Mouse (Mus musculus) hindbrain, postnatal 0 days (tissue): ENCODE data around the gene AF366264. TPM values are rescaled to one million over a fixed set of nuclear protein-coding genes. Genes with fewer than 3 reads are reported as not detected.

Experiments
- ATAC-seq: fragments of 200-750 bp; cut with Nextera tagmentation; 2 replicates; pipeline ENCODE4 v1.8.0; 2017; ENCODE audit warnings: mild to moderate bottlenecking, moderate TSS enrichment, moderate library complexity
- DNase-seq: peaks from one replicate; pipeline ENCODE4 v3.0.0-alpha.2; 2015; ENCODE audit warnings: low spot score
- H3K27ac ChIP-seq: fragments of 300-500 bp; sonication (generic); 2 replicates; pipeline ENCODE4 v1.5.1; 2014; ENCODE audit warnings: mild to moderate bottlenecking
- H3K27me3 ChIP-seq: fragments of 300-500 bp; sonication (generic); 2 replicates; pipeline ENCODE4 v1.6.1; 2014; ENCODE audit warnings: low read length, mixed read lengths; ENCODE audit not compliant: insufficient read depth
- H3K36me3 ChIP-seq: fragments of 300-500 bp; sonication (generic); 2 replicates; pipeline ENCODE4 v1.6.1; 2014; ENCODE audit warnings: low read length, mixed read lengths; ENCODE audit not compliant: insufficient read depth
- H3K4me1 ChIP-seq: fragments of 300-500 bp; sonication (generic); 2 replicates; pipeline ENCODE4 v1.6.1; 2014; ENCODE audit warnings: antibody characterized with exemption, low read length, mixed read lengths; ENCODE audit not compliant: insufficient read depth
- H3K4me2 ChIP-seq: fragments of 300-500 bp; sonication (generic); 2 replicates; pipeline ENCODE4 v1.6.1; 2014; ENCODE audit warnings: low read depth, mild to moderate bottlenecking, low read length, moderate library complexity, mixed read lengths
- H3K4me3 ChIP-seq: fragments of 300-500 bp; sonication (generic); 2 replicates; pipeline ENCODE4 v1.5.1; 2014; ENCODE audit warnings: low read length
- H3K9ac ChIP-seq: fragments of 300-500 bp; sonication (generic); replicated peaks from 2 replicates; pipeline ENCODE4 v1.6.1; 2014; ENCODE audit warnings: mild to moderate bottlenecking, low read length, moderate library complexity, mixed read lengths
- H3K9me3 ChIP-seq: fragments of 300-500 bp; sonication (generic); 2 replicates; pipeline ENCODE4 v1.6.1; 2016; ENCODE audit warnings: low read length, mixed read lengths
- CTCF ChIP-seq: IDR thresholded peaks from 2 replicates; pipeline ENCODE4 v1.5.1; 2016; ENCODE audit warnings: antibody characterized with exemption, control low read depth, low read depth
- WGBS: fragments of 180-500 bp; shearing (Covaris S2); extraction: QIAGEN DNeasy Blood & Tissue Kit; methylation state at CpG from one replicate; pipeline ENCODE4 v1.1.7; 2014; 5-methylcytosine and 5-hydroxymethylcytosine counted together
- polyA plus RNA-seq: library from polyadenylated mRNA; unstranded; fragments of >200 nt; fragmentation: Nextera tagmentation; extraction: Ambion mirVana; gene quantifications from 2 replicates; pipeline ENCODE4 v1.2.1, GENCODE M21; 2015
- total RNA-seq: library from RNA; depleted of rRNA; stranded (reverse); fragments of >200 nt; gene quantifications from 2 replicates; pipeline ENCODE4 v1.2.3, GENCODE M21; 2014; rRNA removed

AF366264 gene
- total and polyA plus RNA-seq, 2 experiments from 2014 or later = not detected

DNA sequence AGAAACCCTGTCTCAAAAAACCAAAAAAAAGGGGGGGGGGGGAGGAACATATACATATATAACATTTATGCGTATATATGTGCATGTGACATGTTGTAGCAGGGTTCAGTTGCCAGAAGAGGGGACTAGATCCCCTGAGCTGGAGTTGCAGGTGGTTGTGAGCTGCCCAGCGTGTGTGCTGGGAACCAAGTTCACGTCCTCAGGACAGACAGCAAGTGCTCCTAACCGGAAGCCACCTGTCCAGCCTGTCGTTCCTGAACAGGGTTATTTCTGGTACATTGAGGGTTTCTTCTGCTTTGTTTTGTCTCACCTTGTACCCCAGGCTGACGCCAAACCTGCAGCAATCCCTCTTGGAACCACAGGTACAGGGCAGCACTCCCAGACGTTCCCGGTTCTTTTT, 48.6 kb downstream of the AF366264 start:
- Histone ChIP-seq H3K4me2 (no peak overlapping the region), H3K9me3 (no peaks in the 10 kb centered on the region), H3K27me3 (no peaks in the 10 kb centered on the region), H3K4me1 (peaks cover 3% of the 10 kb centered on the region; the same call in 1 of the 2 replicates), H3K36me3 (peaks cover 20% of the 10 kb centered on the region), H3K27ac (no peak overlapping the region), H3K9ac (no peak overlapping the region), H3K4me3 (no peak overlapping the region)
- no peak for TF ChIP-seq CTCF
- DNase-seq (no peak), ATAC-seq (no peak)
- 92% methylated on average over 8 of the region's 8 CpGs for WGBS

DNA sequence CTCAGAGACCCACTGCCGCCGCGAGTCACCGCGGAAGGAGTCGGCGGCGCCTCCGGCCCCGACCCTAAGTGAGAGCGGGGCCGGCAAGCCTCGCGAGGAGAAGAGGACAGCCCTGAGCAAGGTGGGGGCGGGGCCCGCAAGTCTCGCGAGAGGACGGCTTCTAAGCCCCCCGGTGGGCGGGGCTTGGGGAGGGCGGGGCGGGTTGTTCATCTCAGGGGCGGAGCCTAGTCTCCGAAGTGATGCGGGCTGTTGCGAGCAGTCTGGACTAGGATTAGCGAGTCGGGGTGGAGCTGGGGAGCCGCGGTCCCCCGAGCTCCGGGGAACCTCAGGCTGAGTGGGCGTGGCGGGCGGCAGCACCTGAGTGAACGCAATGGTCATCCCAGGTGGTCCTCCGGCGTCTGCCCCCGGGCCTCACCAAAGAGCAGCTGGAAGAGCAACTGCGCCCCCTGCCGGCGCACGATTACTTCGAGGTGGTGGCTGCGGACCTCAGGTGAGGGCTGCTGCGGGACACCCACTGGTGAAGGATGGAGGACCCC, 52.4 kb downstream of the AF366264 start:
- peak; percentile 95 for TF ChIP-seq CTCF
- Histone ChIP-seq H3K4me2 (peak overlapping the region; percentile 67), H3K9me3 (no peaks in the 10 kb centered on the region), H3K9ac (peak overlapping the region; percentile 77), H3K4me1 (peaks cover 3% of the 10 kb centered on the region; the same call in 1 of the 2 replicates), H3K4me3 (peak overlapping the region; percentile 56), H3K27me3 (no peaks in the 10 kb centered on the region), H3K27ac (peak overlapping the region; percentile 95), H3K36me3 (peaks cover 21% of the 10 kb centered on the region)
- peak; percentile 98 for ATAC-seq
- WGBS = 1% methylated on average over 44 of the region's 47 CpGs
- DNase-seq = peak; percentile 99

DNA sequence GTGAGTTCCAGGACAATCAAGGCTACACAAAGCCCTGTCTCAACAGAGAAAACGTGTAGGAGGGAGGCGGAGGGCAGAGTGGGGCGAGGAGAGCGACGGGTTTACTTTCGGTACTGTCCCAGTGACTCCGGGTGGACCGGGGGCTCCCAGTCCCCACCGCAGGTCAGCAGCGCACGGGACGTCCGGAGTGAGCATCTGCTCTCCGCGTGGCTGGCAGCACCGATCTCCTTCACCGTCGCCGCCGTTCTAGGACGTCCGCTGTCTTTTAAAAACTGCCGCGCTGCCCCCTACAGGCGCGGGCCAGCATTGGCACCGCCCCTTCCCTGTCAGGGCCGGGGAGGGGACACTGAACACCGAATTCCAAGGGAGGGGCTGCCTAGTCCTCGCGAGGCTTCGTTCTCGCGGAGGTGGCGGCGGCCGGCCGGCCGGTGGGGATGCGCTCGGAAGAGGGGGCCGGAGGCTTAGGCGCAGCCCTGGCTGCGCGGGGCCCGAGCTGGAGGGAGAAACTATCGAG, 52.9 kb downstream of the AF366264 start, which contains the start of gene Upf3a:
Gene Upf3a (plus strand): TSS at position 366 of the 514 bp plus-strand sequence.
- Histone ChIP-seq H3K36me3 (peaks cover 25% of the 10 kb centered on the region), H3K9me3 (no peaks in the 10 kb centered on the region), H3K4me1 (peaks cover 3% of the 10 kb centered on the region; the same call in 1 of the 2 replicates), H3K27me3 (no peaks in the 10 kb centered on the region), H3K4me3 (peak within 1 kb of the TSS; percentile 56), H3K4me2 (peak within 1 kb of the TSS; percentile 67), H3K9ac (peak within 1 kb of the TSS; percentile 77), H3K27ac (peak within 1 kb of the TSS; percentile 95)
- WGBS = under 1% methylated on average over 47 of the region's 47 CpGs
- DNase-seq (peak; percentile 97), ATAC-seq (peak; percentile 97)
- peak; percentile 84 for TF ChIP-seq CTCF

Other genes with a start within 250 kb of the AF366264 start
- 84.7 and 85.2 TPM in 2 replicates for gene Rasa3, start 160.8 kb downstream of the AF366264 start, total RNA-seq
- 29.4 and 33.5 TPM in 2 replicates for gene Rasa3, start 160.8 kb downstream of the AF366264 start, polyA plus RNA-seq
- gene Cfap97d2, start 132.5 kb downstream of the AF366264 start, total RNA-seq = 0.54 and 0.84 TPM in 2 replicates
- 1.8 TPM in 2 replicates for gene Cfap97d2, start 132.5 kb downstream of the AF366264 start, polyA plus RNA-seq
- gene Cdc16, start 80.7 kb downstream of the AF366264 start, total RNA-seq = 97.7 and 130 TPM in 2 replicates
- 99.9 and 103 TPM in 2 replicates for gene Cdc16, start 80.7 kb downstream of the AF366264 start, polyA plus RNA-seq
- gene Upf3a, start 52.8 kb downstream of the AF366264 start, total RNA-seq = 14.7 and 20.6 TPM in 2 replicates
- 44.9 and 51.3 TPM in 2 replicates for gene Upf3a, start 52.8 kb downstream of the AF366264 start, polyA plus RNA-seq
- gene Champ1, start 31.3 kb upstream of the AF366264 start, total RNA-seq = 32.9 and 41.1 TPM in 2 replicates
- 32.3 and 35.9 TPM in 2 replicates for gene Champ1, start 31.3 kb upstream of the AF366264 start, polyA plus RNA-seq
- gene Coprs, start 51.9 kb upstream of the AF366264 start, total RNA-seq = 61.6 and 65.3 TPM in 2 replicates
- gene Coprs, start 51.9 kb upstream of the AF366264 start, polyA plus RNA-seq = 140 and 144 TPM in 2 replicates